Mouse (Mus musculus) embryonic fibroblast, embryonic 13.5 days (primary cell): ENCODE results near the gene Adora1. TPM values are rescaled to one million over a fixed set of nuclear protein-coding genes. Genes with fewer than 3 reads are reported as not detected.

ENCODE experiments used
- H3K27ac ChIP-seq: 2 replicates; pipeline ENCODE4 v1.5.1; 2012; ENCODE audit warnings: low read length, control low read depth, inconsistent platforms; ENCODE audit not compliant: insufficient read depth
- H3K4me1 ChIP-seq: 2 replicates; pipeline ENCODE4 v1.6.1; 2011; ENCODE audit warnings: low read length; ENCODE audit not compliant: control insufficient read depth, insufficient read depth
- H3K4me3 ChIP-seq: 2 replicates; pipeline ENCODE4 v1.5.1; 2011; ENCODE audit warnings: mild to moderate bottlenecking, control low read depth, low read length; ENCODE audit not compliant: insufficient read depth
- CTCF ChIP-seq: IDR thresholded peaks from 2 replicates; pipeline ENCODE4 v1.5.1; 2011; ENCODE audit warnings: mild to moderate bottlenecking, control low read depth, low read length, moderate library complexity, borderline replicate concordance; ENCODE audit not compliant: insufficient read depth
- POLR2A ChIP-seq: IDR thresholded peaks from 2 replicates; pipeline ENCODE4 v1.6.1; 2011; ENCODE audit warnings: low read depth, mild to moderate bottlenecking, control low read depth, low read length, moderate library complexity
- polyA plus RNA-seq: library from polyadenylated mRNA; stranded (reverse); fragments of >200 nt; gene quantifications from 2 replicates; pipeline ENCODE4 v1.2.4, GENCODE M21; 2011; ENCODE audit warnings: low read depth; ENCODE audit not compliant: missing spikeins, insufficient read length

Gene Adora1
- polyA plus RNA-seq, 1 experiment, result 0.79 TPM

DNA sequence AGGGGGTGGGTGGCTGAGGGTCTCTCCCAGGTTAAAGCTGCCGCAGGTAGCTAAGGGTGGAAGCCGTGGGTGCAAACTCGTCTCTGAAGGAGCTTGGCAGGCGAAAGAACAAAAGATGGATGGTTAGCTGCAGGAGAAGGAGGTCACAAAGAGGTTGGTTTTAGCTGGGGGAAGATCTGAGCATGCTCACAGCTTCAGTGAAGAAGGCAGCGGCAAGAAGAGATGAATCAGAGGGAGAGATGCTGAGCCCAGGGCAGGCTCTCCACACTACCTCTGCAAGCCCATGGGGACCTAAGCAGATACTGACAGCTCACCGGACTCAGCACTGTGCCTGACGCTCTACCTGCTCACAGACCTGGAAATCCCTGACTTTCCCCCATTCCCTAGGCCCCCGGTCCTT, 6.1 kb upstream of the Adora1 start:
- Histone ChIP-seq H3K4me1 (no peaks in the 10 kb centered on the region), H3K27ac (no peak overlapping the region), H3K4me3 (no peak overlapping the region)
- no peak for TF ChIP-seq POLR2A
- no peak for TF ChIP-seq CTCF

GRCm38 (mm10) chr1:134240701-134241100, 5.5 kb upstream of the Adora1 start:
- Histone ChIP-seq H3K4me1 (peaks cover 3% of the 10 kb centered on the region; the same call in 1 of the 2 replicates), H3K4me3 (no peak overlapping the region), H3K27ac (no peak overlapping the region)
- TF ChIP-seq CTCF (no peak), POLR2A (no peak)

DNA sequence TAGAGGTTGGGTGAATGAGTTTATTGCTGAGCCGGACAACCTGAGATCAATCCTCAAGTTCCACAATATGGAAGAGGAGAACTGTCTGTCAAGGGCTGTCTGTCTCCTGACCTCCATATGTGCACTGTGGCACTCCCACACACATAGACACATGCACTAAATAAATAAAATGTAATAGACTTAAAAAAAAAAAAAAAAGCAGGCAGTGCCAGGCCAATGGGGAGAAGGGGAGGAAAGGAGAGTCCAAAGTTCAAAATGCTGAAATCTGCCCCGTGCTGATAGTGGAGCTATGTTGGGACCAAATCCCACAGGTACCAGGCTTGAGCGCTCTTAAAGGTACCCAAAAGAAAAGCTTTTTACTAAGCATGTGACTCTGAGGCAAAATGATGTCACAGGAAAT, 2.2 kb upstream of the Adora1 start:
- Histone ChIP-seq H3K27ac (no peak overlapping the region), H3K4me1 (peaks cover 3% of the 10 kb centered on the region; the same call in 1 of the 2 replicates), H3K4me3 (no peak overlapping the region)
- no peak for TF ChIP-seq POLR2A
- TF ChIP-seq CTCF, result no peak

DNA sequence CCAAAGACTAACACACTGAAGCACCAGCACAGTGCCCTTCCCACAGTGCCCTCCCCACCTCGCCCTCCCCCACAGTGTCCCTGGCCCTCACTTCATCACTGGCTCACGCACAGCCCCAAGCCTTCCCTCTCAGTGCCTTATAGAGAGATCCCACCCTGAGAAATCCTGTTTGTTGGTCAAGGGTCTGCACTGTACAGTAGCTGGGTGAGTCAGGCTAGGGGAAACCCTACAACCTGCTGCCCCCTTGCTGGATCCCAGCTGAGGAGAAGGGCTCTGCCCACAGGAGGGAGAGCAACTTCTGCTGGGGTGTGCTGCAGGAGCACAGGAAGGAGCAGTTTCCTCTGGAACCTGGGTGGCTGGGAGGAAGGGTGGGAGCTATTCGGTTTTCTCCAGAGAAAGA, 911 bp upstream of the Adora1 start:
- H3K27ac ChIP-seq, result no peak overlapping the region
- no peak overlapping the region for H3K4me3 ChIP-seq
- TF ChIP-seq POLR2A (no peak), CTCF (no peak)
- H3K4me1 ChIP-seq, result peaks cover 3% of the 10 kb centered on the region; the same call in 1 of the 2 replicates

GRCm38 (mm10) chr1:134234455-134235390, 508 bp downstream of the Adora1 start:
- TF ChIP-seq POLR2A (no peak), CTCF (no peak)
- Histone ChIP-seq H3K27ac (no peak overlapping the region), H3K4me3 (peak overlapping the region; percentile 13; the same call in 1 of the 2 replicates), H3K4me1 (peaks cover 3% of the 10 kb centered on the region; the same call in 1 of the 2 replicates)

DNA sequence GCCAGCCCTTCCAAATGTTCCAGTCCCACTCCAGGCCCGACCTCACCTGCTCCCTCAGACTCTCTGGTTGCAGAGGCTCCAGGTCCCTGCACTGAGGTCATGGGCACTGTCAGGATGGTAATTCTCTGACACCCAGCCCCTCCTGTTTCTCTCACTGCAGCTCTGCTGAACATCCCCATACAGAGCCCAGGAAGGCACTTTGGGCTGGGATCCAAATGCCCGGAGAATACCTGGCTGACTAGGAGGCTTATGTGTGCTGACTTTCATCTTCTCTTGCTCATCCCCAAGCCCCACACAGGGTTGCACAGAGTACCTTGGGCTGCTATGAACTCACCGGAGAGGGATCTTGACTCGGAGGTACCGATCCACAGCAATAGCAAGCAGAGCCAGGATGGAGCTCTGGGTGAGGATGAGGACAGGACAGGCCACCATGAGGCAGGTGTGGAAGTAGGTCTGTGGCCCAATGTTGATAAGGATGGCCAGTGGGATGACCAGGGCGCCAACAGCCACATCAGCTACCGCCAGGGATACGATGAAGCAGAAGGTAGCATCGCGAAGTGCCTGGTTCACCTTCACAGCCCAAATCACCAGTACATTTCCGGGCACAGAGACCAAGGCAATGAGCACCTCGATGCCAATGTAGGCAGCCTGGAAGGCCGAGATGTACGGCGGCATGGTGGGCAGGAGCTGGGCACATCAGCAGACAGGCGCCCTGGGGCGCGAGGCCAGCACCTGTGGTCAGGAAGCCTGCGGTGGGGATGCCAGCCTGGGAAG, 1.4 kb downstream of the Adora1 start:
- Histone ChIP-seq H3K27ac (no peak overlapping the region), H3K4me1 (peaks cover 3% of the 10 kb centered on the region; the same call in 1 of the 2 replicates), H3K4me3 (no peak overlapping the region)
- TF ChIP-seq CTCF, result no peak
- TF ChIP-seq POLR2A, result no peak

GRCm38 (mm10) chr1:134232778-134233531, 2.3 kb downstream of the Adora1 start:
- TF ChIP-seq CTCF (no peak), POLR2A (no peak)
- Histone ChIP-seq H3K4me1 (peaks cover 3% of the 10 kb centered on the region; the same call in 1 of the 2 replicates), H3K27ac (no peak overlapping the region), H3K4me3 (no peak overlapping the region)

GRCm38 (mm10) chr1:134232326-134232725, 2.9 kb downstream of the Adora1 start:
- TF ChIP-seq POLR2A, result no peak
- TF ChIP-seq CTCF, result no peak
- peaks cover 3% of the 10 kb centered on the region; the same call in 1 of the 2 replicates for H3K4me1 ChIP-seq
- H3K4me3 ChIP-seq, result no peak overlapping the region
- H3K27ac ChIP-seq, result no peak overlapping the region

GRCm38 (mm10) chr1:134231681-134232080, 3.5 kb downstream of the Adora1 start:
- TF ChIP-seq POLR2A (no peak), CTCF (no peak)
- Histone ChIP-seq H3K27ac (no peak overlapping the region), H3K4me1 (peaks cover 3% of the 10 kb centered on the region; the same call in 1 of the 2 replicates), H3K4me3 (no peak overlapping the region)
